Mouse (Mus musculus): ENCODE data around the gene Atp11b.

The Atp11b gene

DNA sequence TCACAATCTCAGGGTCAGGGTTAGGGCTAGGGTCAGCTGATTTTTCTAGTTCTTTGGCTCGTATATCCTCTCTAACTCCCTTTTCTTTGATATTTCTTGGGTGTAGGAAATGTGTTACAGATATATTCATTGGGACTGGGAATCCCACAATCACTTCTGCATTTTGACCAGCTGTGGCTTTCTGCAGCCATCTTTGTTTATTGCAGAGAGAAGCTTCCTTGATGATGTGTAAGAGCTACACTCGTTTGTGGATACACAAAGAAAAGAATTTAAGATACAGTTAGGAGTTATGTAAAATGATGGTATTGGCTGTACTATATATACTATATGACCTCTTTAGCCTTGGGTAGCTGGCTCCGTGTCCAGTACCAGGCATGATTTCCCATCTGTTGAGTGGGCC lies 25.8 kb downstream of the Atp11b start:
- no peak for DNase-seq (ENCODE audit: low spot score)

DNA sequence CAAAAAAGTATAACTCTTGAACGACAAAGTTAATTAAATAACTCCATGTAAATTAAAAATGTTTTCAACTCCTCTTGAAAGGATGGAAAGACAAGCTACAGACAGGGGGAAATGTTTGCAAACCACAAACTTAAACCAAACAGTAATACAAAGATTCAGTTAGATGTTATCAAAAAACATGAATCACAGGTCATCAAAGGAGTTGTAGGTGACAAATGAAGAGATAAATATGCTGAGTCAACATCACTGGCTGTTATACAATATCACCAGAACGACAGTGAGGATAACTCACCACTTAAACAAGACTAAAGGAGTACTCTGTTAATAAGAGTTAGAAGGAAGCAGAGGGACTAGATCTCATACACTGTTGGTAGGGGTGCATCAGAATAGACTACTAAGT lies 48.1 kb downstream of the Atp11b start:
- DNase-seq (ENCODE audit: low spot score), result no peak

DNA sequence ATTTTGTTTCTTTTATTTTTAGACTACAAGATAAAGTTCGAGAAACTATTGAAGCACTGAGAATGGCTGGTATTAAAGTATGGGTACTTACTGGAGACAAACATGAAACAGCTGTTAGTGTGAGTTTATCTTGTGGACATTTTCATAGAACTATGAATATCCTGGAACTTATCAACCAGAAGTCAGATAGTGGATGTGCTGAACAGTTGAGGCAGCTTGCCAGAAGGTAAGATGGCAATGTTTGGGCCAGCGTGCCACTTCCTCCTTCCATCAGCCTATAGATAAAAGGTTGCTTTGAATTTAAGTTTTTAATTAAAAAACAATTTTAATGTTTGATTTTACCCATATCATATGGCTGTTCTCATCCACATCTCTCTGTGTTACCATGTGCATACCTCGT lies 66.0 kb downstream of the Atp11b start:
- no peak for DNase-seq (ENCODE audit: low spot score)

DNA sequence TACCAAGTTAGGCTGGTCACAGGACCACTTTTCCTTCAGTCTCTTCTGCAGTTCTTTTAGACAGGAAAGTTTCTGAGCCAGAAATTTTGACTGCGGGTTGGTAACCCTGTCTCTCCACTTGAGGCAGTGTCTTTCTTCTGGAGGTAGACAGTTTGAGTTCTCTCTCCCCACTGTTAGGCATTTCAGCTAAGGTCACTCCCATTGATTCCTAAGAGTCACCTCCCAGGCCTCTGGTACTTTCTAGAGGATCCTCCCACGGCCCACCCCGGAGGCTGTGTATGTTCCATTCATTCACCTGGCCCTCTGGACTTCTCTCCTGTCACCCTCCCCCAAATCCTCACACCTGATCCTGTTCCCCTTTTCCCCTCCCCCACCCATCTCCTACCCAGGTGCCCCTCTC lies 68.1 kb downstream of the Atp11b start:
- no peak for DNase-seq (ENCODE audit: low spot score)

DNA sequence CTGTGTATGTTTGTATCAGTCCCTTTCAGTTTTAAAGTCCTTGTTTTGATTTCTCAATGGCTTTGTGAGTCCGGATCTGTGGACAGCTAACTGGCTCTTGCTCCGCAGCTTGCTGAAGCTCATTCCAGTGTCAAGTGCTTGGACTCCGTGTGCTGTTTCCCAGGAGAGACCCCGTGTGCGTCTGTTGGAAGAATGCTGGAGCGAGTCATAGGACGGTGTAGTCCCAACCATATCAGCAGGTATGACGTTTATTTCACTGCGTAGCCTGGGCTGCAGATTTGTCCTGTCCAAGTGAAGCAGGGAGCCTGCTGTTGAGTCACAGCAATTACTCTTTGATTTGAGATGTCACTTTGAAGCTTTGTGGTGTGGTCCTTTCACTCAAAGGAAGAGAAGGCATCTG lies 95.4 kb downstream of the Atp11b start:
- no peak for DNase-seq (ENCODE audit: low spot score)

DNA sequence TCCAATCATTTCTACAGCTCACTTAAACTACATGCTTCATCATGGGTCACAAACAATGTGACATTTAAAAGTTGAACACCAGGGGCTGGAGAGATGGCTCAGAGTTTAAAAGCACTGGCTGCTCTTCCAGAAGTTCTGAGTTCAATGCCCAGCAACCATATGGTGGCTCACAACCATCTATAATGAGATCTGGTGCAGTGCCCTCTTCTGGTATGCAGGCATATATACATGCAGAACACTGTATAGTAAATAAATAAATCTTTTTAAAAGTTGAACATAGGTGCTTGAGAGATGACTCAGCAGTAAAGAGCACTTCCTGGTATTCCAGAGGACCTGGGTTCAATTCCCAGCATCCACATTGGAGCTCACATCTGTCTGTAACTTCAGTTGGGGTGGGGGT lies 129.4 kb downstream of the Atp11b start:
- no peak for DNase-seq (ENCODE audit: low spot score)

DNA sequence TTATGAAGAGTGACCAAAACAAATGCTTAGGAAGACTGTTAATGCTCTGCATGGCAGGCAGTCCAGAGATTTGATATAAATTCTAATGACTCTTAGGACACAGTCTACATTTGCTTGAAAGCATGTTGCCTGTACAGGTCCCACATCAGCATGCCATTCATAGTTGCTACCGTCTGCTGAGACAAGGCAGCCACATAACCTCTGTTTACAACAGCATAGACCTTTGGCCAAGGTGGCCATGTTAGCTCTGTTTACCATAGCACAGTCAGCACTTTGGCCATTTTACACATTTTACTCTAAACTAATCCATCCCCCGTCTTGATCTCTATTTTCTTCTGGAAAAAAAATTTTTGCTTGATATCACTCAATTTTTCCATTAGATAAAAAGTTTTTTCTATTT lies 135.6 kb downstream of the Atp11b start:
- no peak for DNase-seq (ENCODE audit: low spot score)

DNA sequence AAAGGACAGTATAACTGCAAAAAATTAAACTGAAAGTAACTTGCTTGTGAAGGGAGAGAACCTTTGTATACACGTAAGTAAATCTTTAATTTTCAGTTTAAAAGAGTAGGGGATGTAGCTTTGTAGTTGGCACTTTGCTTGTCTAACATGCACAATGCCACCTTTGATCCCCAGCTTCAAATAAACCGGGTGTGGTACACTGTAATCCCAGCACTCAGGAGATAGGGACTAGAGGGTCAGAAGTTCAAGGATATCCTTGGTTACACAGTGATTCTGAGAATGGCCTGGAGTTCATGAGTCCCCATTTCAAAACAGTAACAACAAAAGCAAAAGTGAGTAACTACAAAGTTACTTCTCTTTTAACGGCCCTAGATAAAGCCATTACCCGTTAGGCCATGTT lies 137.2 kb downstream of the Atp11b start:
- no peak for DNase-seq (ENCODE audit: low spot score)

DNA sequence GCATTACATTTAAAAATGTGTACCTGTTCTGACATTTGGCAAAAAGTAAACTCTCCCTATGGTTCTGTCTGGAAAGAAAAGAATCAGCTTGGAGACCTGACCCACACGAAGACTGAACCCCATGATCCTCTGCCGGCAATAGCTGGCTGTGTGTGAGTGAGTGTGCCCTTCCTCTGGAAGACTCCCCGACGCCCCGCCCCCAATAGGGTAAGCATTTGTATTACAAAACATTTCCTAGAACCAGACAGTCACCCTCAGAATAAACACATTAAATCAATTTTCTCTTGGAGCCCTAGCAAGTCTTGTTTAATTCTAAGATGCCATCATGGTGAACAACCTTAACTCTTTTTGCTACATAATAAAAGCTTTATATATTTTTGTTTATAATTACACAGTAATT lies 139.2 kb downstream of the Atp11b start:
- no peak for DNase-seq (ENCODE audit: low spot score)

DNA sequence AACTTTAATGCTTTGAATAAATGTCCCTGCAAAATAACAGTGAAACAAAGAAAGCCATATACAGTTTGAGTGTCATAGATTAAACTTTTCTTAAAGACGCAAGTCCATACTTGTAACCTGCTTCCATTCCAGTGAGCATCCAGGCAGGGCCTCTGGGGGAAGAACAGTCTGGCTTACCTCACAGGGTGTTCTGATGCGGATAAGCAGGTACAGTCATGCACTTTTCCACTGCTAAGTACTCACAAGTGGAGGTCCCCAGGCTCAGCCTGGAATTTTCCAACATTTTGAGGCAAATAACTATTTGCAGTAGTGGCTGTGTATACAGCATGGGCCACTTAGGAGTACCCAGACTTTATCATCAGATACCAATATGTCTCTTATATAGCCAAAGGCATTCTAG lies 144.0 kb downstream of the Atp11b start:
- DNase-seq (ENCODE audit: low spot score), result no peak

DNA sequence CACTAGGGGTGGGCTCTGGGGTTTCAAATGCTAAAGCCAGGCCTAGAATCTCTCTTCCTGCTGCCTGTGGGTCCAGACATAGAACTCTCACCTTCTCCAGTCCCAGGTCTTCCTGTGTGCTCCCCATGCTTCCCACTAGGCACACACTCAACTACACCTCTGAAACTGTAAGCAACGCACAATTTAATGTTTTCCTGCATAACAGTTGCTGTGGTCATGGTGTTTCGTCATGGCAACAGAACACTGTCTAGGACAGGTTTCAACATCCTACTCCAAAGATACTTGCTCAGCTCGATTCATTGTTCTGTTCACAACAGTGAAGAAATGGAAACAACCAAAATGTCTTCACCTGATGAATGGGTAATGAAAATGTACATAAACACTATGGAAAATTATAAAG lies 145.2 kb downstream of the Atp11b start:
- DNase-seq (ENCODE audit: low spot score), result no peak

DNA sequence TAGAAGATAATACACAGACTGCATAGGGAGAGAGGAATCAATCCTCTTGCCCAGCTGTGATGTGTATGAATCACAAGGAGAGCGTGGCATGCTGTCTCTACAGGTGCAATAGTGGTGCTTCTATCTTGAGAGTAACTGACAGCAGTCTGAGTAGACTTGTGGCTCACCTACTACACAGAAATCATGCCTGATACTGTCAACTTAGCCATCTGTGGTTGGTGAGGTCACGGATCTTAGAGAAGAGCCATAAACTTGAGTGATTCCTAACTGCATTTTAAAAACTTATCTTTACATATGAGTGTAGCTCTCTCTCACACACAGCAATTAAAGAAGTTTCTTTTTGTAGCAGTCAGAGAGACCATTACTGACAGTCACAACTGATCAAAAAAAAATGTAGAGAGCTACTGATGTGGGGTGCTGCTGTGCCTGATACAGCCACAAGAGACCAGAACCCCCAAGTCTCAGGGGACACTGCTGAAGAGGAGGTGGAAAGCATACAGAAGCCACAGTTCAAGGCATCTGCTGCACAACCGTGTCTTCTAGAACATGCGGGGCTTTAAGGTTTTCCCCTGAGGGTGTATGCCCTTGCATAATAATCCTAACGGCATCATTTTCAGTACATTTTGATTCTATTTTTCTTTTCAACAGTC lies 146.8 kb downstream of the Atp11b start:
- no peak for DNase-seq (ENCODE audit: low spot score)

All from ovary, postnatal 36 days (tissue).